Mouse (Mus musculus) forebrain, embryonic 11.5 days (tissue): ENCODE data around the gene Gas6. TPM values are rescaled to one million over a fixed set of nuclear protein-coding genes. Genes with fewer than 3 reads are reported as not detected.

ENCODE experiments used
- ATAC-seq: fragments of 200-750 bp; cut with Nextera tagmentation; replicated peaks from 2 replicates; pipeline ENCODE4 v1.8.0; 2017; ENCODE audit warnings: moderate TSS enrichment; ENCODE audit not compliant: low FRiP score
- DNase-seq: peaks from one replicate; pipeline ENCODE4 v3.0.0-alpha.2; 2017; ENCODE audit warnings: low spot score
- H3K27ac ChIP-seq: fragments of 300-500 bp; sonication (generic); 2 replicates; pipeline ENCODE4 v1.5.1; 2014; ENCODE audit warnings: low read depth, low read length
- H3K27me3 ChIP-seq: fragments of 300-500 bp; sonication (generic); 2 replicates; pipeline ENCODE4 v1.6.1; 2014; ENCODE audit warnings: mild to moderate bottlenecking, low read length, mixed read lengths; ENCODE audit not compliant: control insufficient read depth, insufficient read depth
- H3K36me3 ChIP-seq: fragments of 300-500 bp; sonication (generic); 2 replicates; pipeline ENCODE4 v1.6.1; 2014; ENCODE audit warnings: mild to moderate bottlenecking, low read length, moderate library complexity, mixed read lengths; ENCODE audit not compliant: control insufficient read depth, insufficient read depth
- H3K4me1 ChIP-seq: fragments of 300-500 bp; sonication (generic); replicated peaks from 2 replicates; pipeline ENCODE4 v1.6.1; 2014; ENCODE audit warnings: low read length, mixed read lengths; ENCODE audit not compliant: control insufficient read depth, insufficient read depth
- H3K4me2 ChIP-seq: fragments of 300-500 bp; sonication (generic); 2 replicates; pipeline ENCODE4 v1.6.1; 2014; ENCODE audit warnings: low read depth, mild to moderate bottlenecking, low read length, moderate library complexity, mixed read lengths; ENCODE audit not compliant: severe bottlenecking
- H3K4me3 ChIP-seq: fragments of 300-500 bp; sonication (generic); 2 replicates; pipeline ENCODE4 v1.5.1; 2014; ENCODE audit warnings: low read depth, low read length
- H3K9ac ChIP-seq: fragments of 300-500 bp; sonication (generic); 2 replicates; pipeline ENCODE4 v1.6.1; 2014; ENCODE audit warnings: low read length
- H3K9me3 ChIP-seq: fragments of 300-500 bp; sonication (generic); 2 replicates; pipeline ENCODE4 v1.6.1; 2016; ENCODE audit warnings: low read length, mixed read lengths; ENCODE audit not compliant: control insufficient read depth
- WGBS: fragments of 180-500 bp; shearing (Covaris S2); extraction: QIAGEN DNeasy Blood & Tissue Kit; methylation state at CpG from one replicate; pipeline ENCODE4 v1.1.7; 2014; 5-methylcytosine and 5-hydroxymethylcytosine counted together
- polyA plus RNA-seq: library from polyadenylated mRNA; unstranded; fragments of >200 nt; fragmentation: Nextera tagmentation; extraction: Ambion mirVana; gene quantifications from 2 replicates; pipeline ENCODE4 v1.2.1, GENCODE M21; 2014

Gene Gas6
- 9.8 and 10.5 TPM in 2 replicates for polyA plus RNA-seq

- H3K9ac ChIP-seq: peak within 1 kb of the TSS; percentile 55
- peak; percentile 86 for DNase-seq
- no peak within 1 kb of the TSS for H3K27ac ChIP-seq
- H3K4me1 ChIP-seq: 0 out of 2 replicates have a peak, but pooled peaks cover 2% of the 10 kb centered on the region
- peak within 1 kb of the TSS; percentile 92 for H3K4me2 ChIP-seq
- 1% methylated on average over 56 of the region's 64 CpGs for WGBS
- no peaks in the 10 kb centered on the region for H3K9me3 ChIP-seq
- H3K27me3 ChIP-seq: peaks cover 18% of the 10 kb centered on the region
- peak; percentile 79 for ATAC-seq
- no peaks in the 10 kb centered on the region for H3K36me3 ChIP-seq
- H3K4me3 ChIP-seq: peak within 1 kb of the TSS; percentile 50
Measured at GRCm38 (mm10) chr8:13493858-13494631, at the start of gene Gas6. Gene Gas6, minus strand, starts transcription at chr8:13494490.

DNA sequence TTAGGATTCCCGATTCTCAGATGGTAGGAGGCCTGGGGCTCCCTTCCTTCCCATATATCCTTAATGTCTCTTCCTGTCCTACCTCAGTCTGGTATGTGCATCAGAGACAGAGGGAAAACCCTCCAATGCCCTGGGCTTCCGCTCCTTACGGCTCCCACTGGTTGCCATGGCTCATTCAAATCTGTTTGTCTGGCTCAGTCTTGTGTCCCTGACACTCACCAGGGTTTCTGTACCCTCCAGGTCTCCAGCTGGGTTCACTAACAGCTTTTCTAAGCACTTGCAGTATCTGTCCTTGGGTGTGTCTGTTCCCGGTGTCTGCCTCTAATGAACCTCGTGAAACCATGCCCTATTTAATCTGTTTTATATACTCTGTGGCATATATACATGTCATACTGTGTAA lies 47.2 kb upstream of the Gas6 start:
- no peaks in the 10 kb centered on the region for H3K36me3 ChIP-seq
- no peak overlapping the region for H3K4me2 ChIP-seq
- no peaks in the 10 kb centered on the region for H3K9me3 ChIP-seq
- no peak overlapping the region for H3K4me3 ChIP-seq
- 75% methylated on average over 5 of the region's 5 CpGs for WGBS
- H3K27ac ChIP-seq: no peak overlapping the region
- no peaks in the 10 kb centered on the region for H3K27me3 ChIP-seq
- no peak for DNase-seq
- H3K4me1 ChIP-seq: no peaks in the 10 kb centered on the region
- ATAC-seq: no peak
- no peak overlapping the region for H3K9ac ChIP-seq

DNA sequence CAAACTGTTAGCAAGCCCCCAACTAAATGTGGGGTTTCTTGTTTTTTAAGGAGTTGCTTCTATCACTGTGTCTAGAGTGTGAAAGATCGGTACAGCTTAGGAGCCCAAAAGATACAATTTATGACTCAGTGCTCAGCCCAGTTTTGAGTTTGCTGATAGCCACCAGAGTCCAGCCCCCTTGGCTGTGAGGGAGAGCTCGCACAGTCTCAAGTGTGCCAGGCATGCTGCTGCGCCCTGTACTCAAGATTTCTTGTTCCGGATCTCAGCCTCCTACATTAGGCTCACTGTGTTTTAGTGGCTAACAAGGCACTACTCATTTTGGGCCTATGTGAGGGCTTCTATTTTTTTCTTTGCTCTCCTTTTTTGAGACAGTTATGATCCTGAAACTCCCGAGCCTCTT lies 45.8 kb upstream of the Gas6 start:
- no peaks in the 10 kb centered on the region for H3K27me3 ChIP-seq
- H3K4me3 ChIP-seq: no peak overlapping the region
- H3K9me3 ChIP-seq: no peaks in the 10 kb centered on the region
- no peak overlapping the region for H3K27ac ChIP-seq
- ATAC-seq (no peak), DNase-seq (no peak)
- H3K36me3 ChIP-seq: no peaks in the 10 kb centered on the region
- H3K9ac ChIP-seq: no peak overlapping the region
- H3K4me1 ChIP-seq: no peaks in the 10 kb centered on the region
- no peak overlapping the region for H3K4me2 ChIP-seq
- WGBS: 87% methylated on average over 5 of the region's 5 CpGs

GRCm38 (mm10) chr8:13538821-13539220 lies 44.5 kb upstream of the Gas6 start:
- Histone ChIP-seq H3K4me1 (no peaks in the 10 kb centered on the region), H3K9me3 (no peaks in the 10 kb centered on the region), H3K27ac (no peak overlapping the region), H3K9ac (no peak overlapping the region), H3K4me3 (no peak overlapping the region), H3K27me3 (no peaks in the 10 kb centered on the region), H3K36me3 (no peaks in the 10 kb centered on the region), H3K4me2 (no peak overlapping the region)
- DNase-seq (no peak), ATAC-seq (no peak)
- WGBS: 78% methylated on average over 6 of the region's 6 CpGs

GRCm38 (mm10) chr8:13537102-13537501 lies 42.8 kb upstream of the Gas6 start:
- 55% methylated on average over 2 of the region's 2 CpGs for WGBS
- no peak overlapping the region for H3K9ac ChIP-seq
- ATAC-seq: no peak
- no peaks in the 10 kb centered on the region for H3K4me1 ChIP-seq
- DNase-seq: no peak
- H3K27ac ChIP-seq: no peak overlapping the region
- no peak overlapping the region for H3K4me3 ChIP-seq
- H3K27me3 ChIP-seq: no peaks in the 10 kb centered on the region
- H3K36me3 ChIP-seq: no peaks in the 10 kb centered on the region
- no peaks in the 10 kb centered on the region for H3K9me3 ChIP-seq
- no peak overlapping the region for H3K4me2 ChIP-seq

DNA sequence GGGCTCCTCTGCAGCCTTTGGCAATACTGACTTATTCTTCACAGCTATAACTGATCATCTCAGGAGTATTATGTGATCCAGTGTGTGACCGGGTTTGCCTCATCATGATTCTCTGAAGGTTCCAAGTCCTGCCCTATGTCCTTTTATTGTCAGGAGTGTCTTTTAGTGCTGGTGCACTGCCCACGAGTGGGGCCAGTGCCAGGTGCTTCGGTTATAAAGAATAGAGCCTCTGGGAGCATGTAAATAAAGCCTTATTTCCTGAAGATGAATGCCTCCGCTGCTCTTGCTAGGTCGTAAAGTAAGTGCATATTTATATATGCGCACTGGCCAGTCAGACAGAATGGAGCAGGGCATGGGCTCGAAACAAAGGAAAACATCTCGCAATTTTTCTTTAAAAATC lies 38.8 kb upstream of the Gas6 start:
- Histone ChIP-seq H3K27ac (no peak overlapping the region), H3K4me3 (no peak overlapping the region), H3K4me1 (no peaks in the 10 kb centered on the region), H3K4me2 (no peak overlapping the region), H3K27me3 (no peaks in the 10 kb centered on the region), H3K9ac (no peak overlapping the region), H3K9me3 (no peaks in the 10 kb centered on the region), H3K36me3 (no peaks in the 10 kb centered on the region)
- WGBS: 88% methylated on average over 8 of the region's 8 CpGs
- ATAC-seq (no peak), DNase-seq (no peak)

- Histone ChIP-seq H3K27ac (no peak overlapping the region), H3K9ac (no peak overlapping the region), H3K4me1 (no peaks in the 10 kb centered on the region), H3K9me3 (no peaks in the 10 kb centered on the region), H3K27me3 (no peaks in the 10 kb centered on the region), H3K4me2 (no peak overlapping the region), H3K4me3 (no peak overlapping the region), H3K36me3 (no peaks in the 10 kb centered on the region)
- DNase-seq (peak; percentile 36), ATAC-seq (no peak)
- WGBS: 83% methylated on average over 9 of the region's 9 CpGs
Measured at GRCm38 (mm10) chr8:13531602-13532171, 37.4 kb upstream of the Gas6 start.

GRCm38 (mm10) chr8:13530941-13531340 lies 36.7 kb upstream of the Gas6 start:
- no peak for ATAC-seq
- no peak for DNase-seq
- no peak overlapping the region for H3K4me2 ChIP-seq
- 71% methylated on average over 5 of the region's 5 CpGs for WGBS
- no peaks in the 10 kb centered on the region for H3K9me3 ChIP-seq
- H3K27me3 ChIP-seq: no peaks in the 10 kb centered on the region
- H3K27ac ChIP-seq: no peak overlapping the region
- H3K9ac ChIP-seq: no peak overlapping the region
- no peaks in the 10 kb centered on the region for H3K4me1 ChIP-seq
- H3K4me3 ChIP-seq: no peak overlapping the region
- no peaks in the 10 kb centered on the region for H3K36me3 ChIP-seq

DNA sequence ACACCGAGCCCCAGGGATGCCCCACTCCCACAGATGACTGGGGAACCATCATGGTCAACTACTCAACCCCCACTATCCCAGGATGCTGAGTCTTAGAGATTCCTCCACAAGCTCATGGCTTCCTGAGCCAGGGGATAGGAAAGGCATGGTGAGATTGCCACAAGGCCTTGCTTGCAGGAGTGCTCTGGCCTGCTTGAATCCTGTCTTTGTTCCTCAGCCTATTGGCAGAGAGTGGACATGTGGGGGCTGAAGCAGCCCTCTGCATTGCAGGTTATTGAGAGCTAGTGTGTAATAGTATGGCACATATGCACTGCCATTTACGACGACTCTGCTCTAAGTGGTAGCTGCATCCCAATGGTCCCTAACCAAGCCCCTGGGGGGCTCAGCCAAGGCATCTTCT lies 36.1 kb upstream of the Gas6 start:
- WGBS: 85% methylated on average over 3 of the region's 3 CpGs

More for the DNA sequence above, 36.1 kb upstream of the Gas6 start:
- no peaks in the 10 kb centered on the region for H3K4me1 ChIP-seq
- H3K9ac ChIP-seq: no peak overlapping the region
- no peak overlapping the region for H3K4me3 ChIP-seq
- H3K9me3 ChIP-seq: no peaks in the 10 kb centered on the region
- DNase-seq: no peak
- H3K36me3 ChIP-seq: no peaks in the 10 kb centered on the region
- no peak overlapping the region for H3K4me2 ChIP-seq
- H3K27ac ChIP-seq: no peak overlapping the region
- no peak for ATAC-seq
- H3K27me3 ChIP-seq: no peaks in the 10 kb centered on the region
